Mouse (Mus musculus): ENCODE measurements around the gene Crxos. TPM values are rescaled to one million over a fixed set of nuclear protein-coding genes. Genes with fewer than 3 reads are reported as not detected.

The Crxos gene
- polyA plus RNA-seq, 1 experiment: not detected

DNA sequence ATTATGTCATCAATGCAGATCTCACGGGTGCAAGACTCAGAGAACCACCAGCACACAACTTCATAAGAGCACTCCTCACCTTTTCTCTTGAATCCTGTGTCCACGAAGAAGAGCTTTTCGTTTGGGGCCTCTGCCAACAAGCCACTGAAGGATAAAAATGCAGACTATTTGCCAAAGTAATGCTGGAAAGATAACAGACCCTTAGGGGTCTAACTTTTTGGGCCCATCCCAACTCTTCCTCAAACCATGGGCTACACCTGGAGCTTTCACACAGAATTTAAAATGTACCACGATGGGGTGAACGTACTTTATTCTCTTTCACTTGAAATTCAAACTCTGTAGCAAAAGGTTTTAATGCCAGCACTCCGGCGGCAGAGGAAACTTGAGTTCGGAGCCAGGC is 62.8 kb downstream of the Crxos start:
- Histone ChIP-seq H3K79me2 (ENCODE audit: control insufficient read depth, insufficient read depth) (peaks cover 25% of the 10 kb centered on the region), H3K36me3 (ENCODE audit: control insufficient read depth, insufficient read depth) (peaks cover 16% of the 10 kb centered on the region), H3ac (ENCODE audit: control insufficient read depth, insufficient read length) (peak overlapping the region; percentile 20), H3K4me2 (ENCODE audit: low read depth) (peak overlapping the region; percentile 87), H3K4me3 (peak overlapping the region; percentile 62), H3K27me3 (ENCODE audit: control insufficient read depth, insufficient read depth, insufficient read length) (no peaks in the 10 kb centered on the region)
- TF ChIP-seq E2F4 (IDR thresholded peaks at IDR 0.05; ENCODE audit: insufficient read depth) (no peak), TCF12 (IDR thresholded peaks at IDR 0.05; ENCODE audit: insufficient read depth, poor library complexity, severe bottlenecking) (no peak), SRF (IDR thresholded peaks at IDR 0.05; ENCODE audit: control insufficient read depth, insufficient read length, low read depth) (no peak), POLR2A (IDR thresholded peaks at IDR 0.05; ENCODE audit: insufficient read length, low read depth) (no peak)

DNA sequence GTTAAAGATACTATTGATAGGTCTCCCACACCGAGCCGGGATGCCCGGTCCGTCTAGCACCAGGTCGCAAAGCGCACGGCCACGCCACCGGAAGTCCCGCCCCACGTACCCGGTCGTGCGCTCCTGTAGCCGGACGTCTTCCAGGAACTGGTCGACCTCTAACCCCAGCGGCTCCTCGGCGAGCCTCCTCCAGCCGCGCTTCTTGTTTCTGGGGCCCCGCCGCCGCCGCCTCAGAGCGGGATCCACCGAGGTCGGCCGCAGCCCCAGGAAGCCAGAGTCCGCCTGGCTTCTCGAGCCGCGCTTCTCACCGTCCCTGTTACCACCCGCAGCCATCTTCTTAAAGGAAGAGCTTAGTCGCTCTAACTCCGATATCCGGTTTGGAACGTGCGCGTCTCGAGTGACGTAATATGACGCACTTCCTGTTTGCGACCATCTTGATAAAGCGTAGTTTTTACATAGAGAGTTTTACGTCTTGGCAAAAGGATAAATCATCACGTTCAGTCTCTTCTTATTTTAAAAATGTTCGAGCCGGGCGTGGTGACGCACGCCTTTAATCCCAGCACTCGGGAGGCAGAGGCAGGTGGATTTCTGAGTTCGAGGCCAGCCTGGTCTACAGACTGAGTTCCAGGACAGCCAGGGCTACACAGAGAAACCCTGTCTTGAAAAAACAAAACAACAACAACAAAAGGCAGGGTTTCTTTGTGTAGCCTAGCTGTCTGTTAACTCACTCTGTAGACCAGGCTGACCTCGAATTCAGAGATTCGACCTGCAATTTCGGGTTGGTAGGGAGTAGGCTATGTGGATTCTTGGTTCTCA is 63.5 kb downstream of the Crxos start, which contains the start of gene Nop53:
Gene Nop53 (minus strand): TSS at position 354 of the 816 bp plus-strand sequence.
- Histone ChIP-seq H3ac (ENCODE audit: control insufficient read depth, insufficient read length) (peak within 1 kb of the TSS; percentile 20), H3K4me2 (ENCODE audit: low read depth) (peak within 1 kb of the TSS; percentile 87), H3K4me3 (peak within 1 kb of the TSS; percentile 62), H3K27me3 (ENCODE audit: control insufficient read depth, insufficient read depth, insufficient read length) (no peaks in the 10 kb centered on the region), H3K79me2 (ENCODE audit: control insufficient read depth, insufficient read depth) (peaks cover 25% of the 10 kb centered on the region), H3K36me3 (ENCODE audit: control insufficient read depth, insufficient read depth) (peaks cover 23% of the 10 kb centered on the region)
- TF ChIP-seq CEBPB (IDR thresholded peaks at IDR 0.05; ENCODE audit: insufficient read depth, poor library complexity, severe bottlenecking): no peak
- no peak for TF ChIP-seq TCF12 (IDR thresholded peaks at IDR 0.05; ENCODE audit: insufficient read depth, poor library complexity, severe bottlenecking)
- no peak for TF ChIP-seq MAX (IDR thresholded peaks at IDR 0.05; ENCODE audit: low read depth)
- no peak for TF ChIP-seq TCF3 (IDR thresholded peaks at IDR 0.05; ENCODE audit: insufficient read length, low read depth)
- TF ChIP-seq MYOG (IDR thresholded peaks at IDR 0.05; ENCODE audit: control insufficient read depth in 1 of 3, insufficient read depth in 1 of 3, insufficient read length in 2 of 3, low read depth in 2 of 3): no peak
- no peak for TF ChIP-seq E2F4 (IDR thresholded peaks at IDR 0.05; ENCODE audit: insufficient read depth)
- TF ChIP-seq MYOD1 (IDR thresholded peaks at IDR 0.05; ENCODE audit: control insufficient read depth in 1 of 3, insufficient read length in 2 of 3, low read depth in 2 of 3): no peak
- TF ChIP-seq POLR2AphosphoS2 (IDR thresholded peaks at IDR 0.05; ENCODE audit: insufficient read length, low read depth): peak; percentile 57
- peak; percentile 78 for TF ChIP-seq POLR2A (IDR thresholded peaks at IDR 0.05; ENCODE audit: insufficient read length, low read depth)
- no peak for TF ChIP-seq REST (IDR thresholded peaks at IDR 0.05; ENCODE audit: insufficient read depth, insufficient read length)
- no peak for TF ChIP-seq USF1 (IDR thresholded peaks at IDR 0.05; ENCODE audit: low read depth)
- no peak for TF ChIP-seq SRF (IDR thresholded peaks at IDR 0.05; ENCODE audit: control insufficient read depth, insufficient read length, low read depth)

DNA sequence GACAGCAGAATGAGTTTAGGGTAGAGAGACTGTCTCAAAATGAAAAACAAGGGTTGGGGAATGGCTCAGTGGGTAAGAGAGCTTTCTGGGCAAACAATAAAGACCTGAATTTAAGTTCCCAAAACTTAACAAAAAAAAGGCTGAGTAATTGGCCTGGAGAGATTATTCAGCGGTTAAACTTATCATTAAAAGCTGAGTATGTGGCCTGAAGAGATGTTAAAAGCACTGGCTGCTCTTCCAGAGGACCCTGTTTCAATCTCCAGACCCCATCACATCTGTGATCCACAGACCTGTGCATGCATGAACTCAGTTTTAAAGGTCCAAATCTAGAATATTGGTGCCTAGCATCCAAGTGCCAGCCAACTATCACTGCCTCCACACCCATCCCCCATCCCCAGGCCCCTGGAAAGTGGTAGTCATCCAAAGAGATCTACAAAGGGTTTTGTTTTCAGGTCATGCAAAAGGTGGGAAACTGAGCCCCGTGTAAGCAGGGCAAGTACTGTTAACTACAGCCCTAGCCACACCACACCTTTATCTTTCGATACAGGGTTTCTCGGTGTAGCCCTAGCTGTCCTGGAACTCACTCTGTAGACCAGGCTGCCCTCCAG is 65.3 kb downstream of the Crxos start:
- TF ChIP-seq MYOG (IDR thresholded peaks at IDR 0.05; ENCODE audit: control insufficient read depth in 1 of 3, insufficient read depth in 1 of 3, insufficient read length in 2 of 3, low read depth in 2 of 3) (no peak), POLR2AphosphoS2 (IDR thresholded peaks at IDR 0.05; ENCODE audit: insufficient read length, low read depth) (peak; percentile 21), REST (IDR thresholded peaks at IDR 0.05; ENCODE audit: insufficient read depth, insufficient read length) (no peak)
- Histone ChIP-seq H3K4me3 (peak overlapping the region; percentile 10), H3ac (ENCODE audit: control insufficient read depth, insufficient read length) (no peak overlapping the region), H3K27me3 (ENCODE audit: control insufficient read depth, insufficient read depth, insufficient read length) (no peaks in the 10 kb centered on the region), H3K36me3 (ENCODE audit: control insufficient read depth, insufficient read depth) (peaks cover 21% of the 10 kb centered on the region), H3K4me2 (ENCODE audit: low read depth) (peak overlapping the region; percentile 75), H3K79me2 (ENCODE audit: control insufficient read depth, insufficient read depth) (peaks cover 25% of the 10 kb centered on the region)

DNA sequence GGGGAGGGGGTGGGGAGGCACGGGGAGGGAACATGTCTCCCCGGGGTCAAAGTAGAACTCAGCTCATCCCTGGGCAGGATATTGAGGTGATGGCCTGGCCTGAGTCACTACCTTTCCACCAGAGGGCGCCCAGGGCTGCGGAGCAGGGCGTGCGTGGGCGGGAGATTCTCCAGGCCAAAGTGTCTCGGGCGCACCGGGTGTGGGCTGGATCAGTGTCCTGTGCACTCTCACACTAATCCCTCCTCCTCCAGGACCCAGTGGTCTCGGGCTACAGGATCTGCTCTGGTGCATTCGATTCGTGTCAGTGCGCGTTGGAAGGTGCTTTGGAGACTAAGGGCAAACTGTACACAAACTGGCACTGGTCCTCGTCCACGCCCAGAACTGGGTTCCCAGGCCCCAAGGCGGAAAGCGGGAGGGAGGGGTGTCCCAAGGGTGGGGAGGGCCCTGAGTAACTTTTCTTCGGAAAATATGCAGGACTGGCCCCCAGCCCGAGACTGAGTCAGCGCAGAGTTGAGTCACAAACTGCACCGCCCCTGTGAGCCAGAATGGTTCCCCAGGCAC is 66.0 kb downstream of the Crxos start:
- Histone ChIP-seq H3K4me3 (peak overlapping the region; percentile 10), H3K79me2 (ENCODE audit: control insufficient read depth, insufficient read depth) (peaks cover 21% of the 10 kb centered on the region), H3K4me2 (ENCODE audit: low read depth) (peak overlapping the region; percentile 75), H3K36me3 (ENCODE audit: control insufficient read depth, insufficient read depth) (peaks cover 21% of the 10 kb centered on the region), H3K27me3 (ENCODE audit: control insufficient read depth, insufficient read depth, insufficient read length) (no peaks in the 10 kb centered on the region), H3ac (ENCODE audit: control insufficient read depth, insufficient read length) (no peak overlapping the region)
- TF ChIP-seq POLR2A (IDR thresholded peaks at IDR 0.05; ENCODE audit: insufficient read length, low read depth): peak; percentile 34
- no peak for TF ChIP-seq USF1 (IDR thresholded peaks at IDR 0.05; ENCODE audit: low read depth)
- TF ChIP-seq MYOD1 (IDR thresholded peaks at IDR 0.05; ENCODE audit: control insufficient read depth in 1 of 3, insufficient read length in 2 of 3, low read depth in 2 of 3): peak in 1 of 3 experiments; percentile 26
- TF ChIP-seq MAX (IDR thresholded peaks at IDR 0.05; ENCODE audit: low read depth): no peak
- TF ChIP-seq POLR2AphosphoS2 (IDR thresholded peaks at IDR 0.05; ENCODE audit: insufficient read length, low read depth): peak; percentile 91
- no peak for TF ChIP-seq TCF12 (IDR thresholded peaks at IDR 0.05; ENCODE audit: insufficient read depth, poor library complexity, severe bottlenecking)
- TF ChIP-seq MYOG (IDR thresholded peaks at IDR 0.05; ENCODE audit: control insufficient read depth in 1 of 3, insufficient read depth in 1 of 3, insufficient read length in 2 of 3, low read depth in 2 of 3): peak in 1 of 3 experiments; percentile 43

All from myocyte (in vitro differentiated cells).